Mouse (Mus musculus) kidney, adult 2 months (tissue): ENCODE data around the gene Nell1. TPM values are rescaled to one million over a fixed set of nuclear protein-coding genes. Genes with fewer than 3 reads are reported as not detected.

Experiments
- DNase-seq: peaks from one replicate; pipeline ENCODE4 v3.0.0; 2021
- H3K27ac ChIP-seq: fragments of 200-500 bp; 2 replicates; pipeline ENCODE4 v1.5.1; 2012; ENCODE audit warnings: low read depth, low read length, control low read depth, inconsistent platforms; ENCODE audit not compliant: insufficient read depth
- H3K27me3 ChIP-seq: fragments of 200-500 bp; replicated peaks from 2 replicates; pipeline ENCODE4 v1.6.1; 2012; ENCODE audit warnings: mild to moderate bottlenecking, moderate library complexity, low read length, inconsistent platforms; ENCODE audit not compliant: control insufficient read depth, insufficient read depth
- H3K36me3 ChIP-seq: fragments of 200-500 bp; 2 replicates; pipeline ENCODE4 v1.6.1; 2012; ENCODE audit warnings: mild to moderate bottlenecking, moderate library complexity, low read length, inconsistent platforms; ENCODE audit not compliant: control insufficient read depth, insufficient read depth
- H3K4me1 ChIP-seq: fragments of 200-500 bp; 2 replicates; pipeline ENCODE4 v1.6.1; 2011; ENCODE audit warnings: low read length; ENCODE audit not compliant: control insufficient read depth, insufficient read depth
- H3K4me3 ChIP-seq: fragments of 200-500 bp; 2 replicates; pipeline ENCODE4 v1.5.1; 2011; ENCODE audit warnings: mild to moderate bottlenecking, low read depth, low read length, control low read depth; ENCODE audit not compliant: insufficient read depth
- CTCF ChIP-seq: fragments of 200-500 bp; conservative IDR thresholded peaks from 2 replicates; pipeline ENCODE4 v1.5.1; 2011; ENCODE audit warnings: low read depth, mild to moderate bottlenecking, control low read depth, low read length, moderate library complexity, mixed read lengths; ENCODE audit not compliant: insufficient read depth, insufficient read length
- POLR2A ChIP-seq: fragments of 200-500 bp; IDR thresholded peaks from one replicate; pipeline ENCODE4 v1.6.1; 2011; ENCODE audit warnings: low read depth, low read length, control low read depth
- WGBS: fragments of 180-500 bp; shearing (Covaris S2); methylation state at CpG from one replicate; pipeline ENCODE4 v1.1.7; 2018; 5-methylcytosine and 5-hydroxymethylcytosine counted together
- polyA plus RNA-seq: library from polyadenylated mRNA; depleted of rRNA; stranded (reverse); fragments of >200 nt; gene quantifications from 2 replicates; pipeline ENCODE4 v1.2.3, GENCODE M21; 2012

Gene Nell1
- polyA plus RNA-seq, 1 experiment = not detected

DNA sequence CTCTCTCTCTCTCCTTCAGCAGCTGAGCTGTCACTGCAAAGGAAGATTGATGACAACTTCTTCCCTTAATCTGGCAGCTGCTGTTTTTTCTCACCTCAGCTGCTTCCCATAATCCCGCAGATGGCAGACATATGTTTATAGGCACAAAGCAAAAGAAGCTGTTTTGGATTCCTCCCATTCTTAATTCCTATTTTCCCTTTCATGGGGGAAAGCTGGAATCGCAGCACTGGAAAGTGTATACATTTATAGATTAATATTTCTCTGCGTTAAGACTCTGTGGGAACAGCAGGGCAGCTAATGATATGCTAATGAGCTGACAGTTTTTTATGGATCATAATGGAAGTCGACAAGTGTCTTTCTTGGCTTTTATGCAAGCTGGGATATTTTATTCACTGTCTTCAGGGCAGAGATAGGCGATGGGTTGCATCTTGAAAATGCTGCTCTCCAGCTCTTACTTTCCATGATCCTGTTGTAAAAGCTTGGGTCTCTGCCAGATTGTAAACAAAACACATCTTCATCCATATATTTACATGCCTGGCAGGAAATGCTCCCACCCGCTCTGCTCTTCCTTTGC is 236.1 kb downstream of the Nell1 start:
- Histone ChIP-seq H3K4me1 (no peaks in the 10 kb centered on the region), H3K27me3 (no peaks in the 10 kb centered on the region), H3K27ac (no peak overlapping the region), H3K36me3 (no peaks in the 10 kb centered on the region), H3K4me3 (no peak overlapping the region)
- 52% methylated on average over 6 of the region's 6 CpGs for WGBS
- no peak for TF ChIP-seq POLR2A
- TF ChIP-seq CTCF = no peak
- DNase-seq = no peak

DNA sequence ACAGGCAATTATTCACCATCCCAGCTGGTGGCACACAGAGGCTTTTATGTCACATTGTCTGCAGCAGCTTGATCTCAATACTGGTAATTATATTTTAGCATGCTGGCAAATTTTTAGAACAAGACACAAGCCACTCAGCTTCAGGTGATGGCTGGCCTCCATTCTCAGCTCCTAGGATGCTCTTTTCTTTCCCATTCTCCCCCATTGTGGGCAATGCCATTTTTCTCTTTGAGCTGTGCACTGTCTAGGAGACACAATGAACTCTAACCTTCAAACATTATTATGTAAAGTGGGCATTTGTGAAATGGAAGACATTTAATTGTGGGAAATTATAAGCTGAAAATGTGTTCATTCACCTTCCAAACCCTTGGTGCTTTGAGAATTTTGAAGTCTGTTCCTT is 247.2 kb downstream of the Nell1 start:
- TF ChIP-seq POLR2A (no peak), CTCF (no peak)
- Histone ChIP-seq H3K27ac (no peak overlapping the region), H3K36me3 (no peaks in the 10 kb centered on the region), H3K4me1 (no peaks in the 10 kb centered on the region), H3K4me3 (no peak overlapping the region), H3K27me3 (no peaks in the 10 kb centered on the region)
- no peak for DNase-seq

DNA sequence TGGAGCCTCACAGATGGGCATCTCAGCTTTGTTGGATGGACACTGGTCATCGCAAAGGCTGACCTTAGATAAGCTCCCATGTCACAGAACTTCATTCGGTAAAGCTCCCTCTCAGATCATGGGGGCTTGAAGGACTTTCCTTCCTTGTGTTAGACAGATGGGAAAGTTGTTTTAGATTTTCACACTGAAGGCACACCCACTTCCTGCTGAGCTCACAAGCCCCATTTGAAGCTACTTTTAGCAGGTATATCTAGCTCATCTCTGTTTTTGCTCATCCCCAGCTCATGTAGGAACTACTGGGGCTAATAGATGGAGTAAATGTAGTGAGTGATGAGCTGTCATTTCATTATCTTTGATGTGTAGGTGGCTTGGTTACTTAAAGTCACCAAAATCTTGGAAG is 252.0 kb downstream of the Nell1 start:
- DNase-seq = no peak
- TF ChIP-seq CTCF (no peak), POLR2A (no peak)
- 88% methylated on average over 2 of the region's 2 CpGs for WGBS
- Histone ChIP-seq H3K4me3 (no peak overlapping the region), H3K4me1 (no peaks in the 10 kb centered on the region), H3K36me3 (no peaks in the 10 kb centered on the region), H3K27ac (no peak overlapping the region), H3K27me3 (no peaks in the 10 kb centered on the region)

DNA sequence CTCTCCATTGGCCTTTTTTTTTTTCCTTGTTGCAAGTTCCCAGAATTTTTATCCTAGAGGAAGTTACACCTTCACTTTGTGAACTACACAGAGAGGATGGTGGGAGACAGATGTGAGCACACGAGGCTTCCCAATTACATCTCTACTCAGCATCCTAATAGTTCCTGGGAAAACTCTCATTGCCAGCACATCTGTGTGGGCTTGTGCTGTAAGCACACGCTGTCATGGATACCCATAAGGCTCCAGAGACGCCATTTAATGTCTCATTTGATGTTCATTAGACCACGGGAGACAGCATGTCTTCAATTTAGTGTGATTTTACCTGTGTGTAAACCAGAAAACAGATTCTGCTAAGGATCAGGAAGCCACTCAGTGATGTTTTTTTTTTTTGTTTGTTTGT is 253.6 kb downstream of the Nell1 start:
- H3K27ac ChIP-seq = no peak overlapping the region
- H3K27me3 ChIP-seq = no peaks in the 10 kb centered on the region
- no peak overlapping the region for H3K4me3 ChIP-seq
- TF ChIP-seq CTCF (no peak), POLR2A (no peak)
- DNase-seq = no peak
- no peaks in the 10 kb centered on the region for H3K4me1 ChIP-seq
- no peaks in the 10 kb centered on the region for H3K36me3 ChIP-seq
- WGBS = 39% methylated on average over 4 of the region's 4 CpGs

DNA sequence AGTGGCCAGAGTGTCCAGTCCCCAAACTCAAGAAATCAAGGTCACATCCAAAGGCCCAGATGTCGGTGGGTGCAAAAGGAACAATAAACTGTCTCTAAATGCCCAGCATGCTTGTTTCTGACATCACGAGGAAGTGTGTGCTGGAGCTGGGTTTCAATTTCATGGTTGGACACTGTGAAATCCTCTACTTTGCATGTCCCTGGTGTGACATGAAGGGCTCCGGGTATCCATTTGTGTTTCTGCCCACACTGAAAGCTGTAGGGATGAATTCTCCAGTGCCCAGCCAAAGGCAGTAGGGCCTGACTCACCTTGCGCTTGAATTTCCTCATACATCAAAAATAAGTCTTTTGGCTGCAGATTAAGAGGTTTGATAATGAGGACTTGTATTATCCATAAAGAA is 266.5 kb downstream of the Nell1 start:
- Histone ChIP-seq H3K27me3 (no peaks in the 10 kb centered on the region), H3K4me1 (no peaks in the 10 kb centered on the region), H3K27ac (no peak overlapping the region), H3K4me3 (no peak overlapping the region), H3K36me3 (no peaks in the 10 kb centered on the region)
- no peak for DNase-seq
- no peak for TF ChIP-seq POLR2A
- no peak for TF ChIP-seq CTCF
- WGBS = 80% methylated on average over 4 of the region's 4 CpGs

DNA sequence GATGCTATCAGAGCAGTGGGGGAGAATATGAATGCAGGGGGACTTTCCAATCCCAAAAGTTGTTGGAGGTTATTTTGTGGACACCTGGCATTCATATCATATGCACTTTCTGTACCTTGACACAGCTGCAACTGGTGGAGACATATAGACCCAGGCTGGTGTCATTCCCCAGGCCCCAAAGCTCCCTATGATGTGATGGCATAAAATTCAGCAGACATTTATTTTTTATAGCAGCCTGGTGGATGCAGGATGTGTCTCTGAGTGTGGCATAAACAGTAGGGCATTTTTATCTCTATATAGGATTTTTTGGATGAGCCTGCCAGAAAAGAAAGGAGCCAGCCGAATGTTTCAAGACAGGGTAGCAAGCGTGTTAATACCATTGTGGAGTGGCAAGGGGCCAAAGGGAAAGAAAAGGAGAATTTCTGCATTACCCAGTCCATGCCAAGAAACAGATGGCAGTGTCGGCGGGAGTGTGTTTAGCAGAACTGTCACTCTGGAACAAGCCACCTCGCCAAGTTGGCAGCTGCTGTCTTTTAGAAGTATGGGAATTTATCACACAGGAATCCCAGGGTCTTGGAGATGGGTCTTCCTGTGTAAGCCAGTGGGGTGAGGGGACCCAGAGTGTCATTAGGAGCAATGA is 267.1 kb downstream of the Nell1 start:
- H3K4me1 ChIP-seq = no peaks in the 10 kb centered on the region
- TF ChIP-seq POLR2A (no peak), CTCF (no peak)
- no peak overlapping the region for H3K27ac ChIP-seq
- DNase-seq = no peak
- H3K36me3 ChIP-seq = no peaks in the 10 kb centered on the region
- WGBS = 50% methylated on average over 5 of the region's 5 CpGs
- no peak overlapping the region for H3K4me3 ChIP-seq
- no peaks in the 10 kb centered on the region for H3K27me3 ChIP-seq

DNA sequence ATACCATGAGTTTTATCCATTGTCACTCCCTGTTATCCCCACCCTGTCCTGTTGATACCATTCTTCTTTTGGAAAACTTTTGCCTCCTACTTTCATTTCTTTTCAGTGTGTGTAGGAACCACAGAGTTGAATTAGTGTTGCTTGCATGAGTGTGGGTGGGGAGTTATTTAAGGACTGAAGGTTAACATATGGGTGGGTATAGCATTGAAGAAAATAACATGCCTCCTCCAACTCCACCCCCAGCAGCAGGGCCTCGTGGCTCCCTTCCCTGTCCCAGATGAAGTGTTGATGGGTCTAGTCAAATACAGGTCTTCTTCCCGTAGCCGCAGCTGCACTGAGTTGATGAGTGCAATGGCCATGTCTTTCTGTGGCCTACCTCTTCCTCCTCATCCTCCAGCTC is 278.5 kb downstream of the Nell1 start:
- TF ChIP-seq POLR2A = no peak
- TF ChIP-seq CTCF = no peak
- Histone ChIP-seq H3K36me3 (no peaks in the 10 kb centered on the region), H3K27ac (no peak overlapping the region), H3K27me3 (no peaks in the 10 kb centered on the region), H3K4me3 (no peak overlapping the region), H3K4me1 (no peaks in the 10 kb centered on the region)
- WGBS = 83% methylated on average over 3 of the region's 3 CpGs
- DNase-seq = no peak

DNA sequence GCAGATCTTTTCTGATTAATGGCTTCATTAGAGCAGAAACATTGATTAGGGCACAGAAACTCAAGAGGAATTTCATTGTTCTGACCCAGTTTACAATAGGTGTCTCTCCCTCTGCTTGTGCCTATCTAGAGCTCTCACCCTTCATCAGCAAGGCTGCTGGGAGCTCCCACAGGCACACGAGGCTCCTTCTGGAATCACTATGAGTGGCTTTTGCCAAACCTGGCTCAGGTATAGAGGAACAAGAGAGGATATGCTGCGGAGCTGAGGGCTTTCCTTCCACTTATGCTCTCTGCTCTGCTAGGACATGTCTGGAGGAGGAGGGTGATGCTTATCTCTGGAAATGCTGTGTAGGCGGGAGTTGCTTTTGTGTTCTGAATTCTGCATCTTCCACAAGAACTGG is 285.4 kb downstream of the Nell1 start:
- no peaks in the 10 kb centered on the region for H3K4me1 ChIP-seq
- TF ChIP-seq CTCF (no peak), POLR2A (no peak)
- no peak for DNase-seq
- no peak overlapping the region for H3K27ac ChIP-seq
- H3K4me3 ChIP-seq = no peak overlapping the region
- whole genome bisulfite sequencing = 78% methylated on average over 3 of the region's 3 CpGs
- no peaks in the 10 kb centered on the region for H3K27me3 ChIP-seq
- H3K36me3 ChIP-seq = no peaks in the 10 kb centered on the region
